Mouse (Mus musculus) spleen, postnatal 4 days (tissue): Measurements from ENCODE around the gene Asah2.

Experiments used
- DNase-seq, 2 experiments: peaks; one replicate each; pipeline ENCODE4 v3.0.0; 2022; ENCODE audit warnings: low spot score in 2 of 2

Asah2 gene

GRCm38 (mm10) chr19:31975882-31976281, 132.1 kb downstream of the Asah2 start:
- DNase-seq, result peak in 1 of 2 experiments; percentile 44

GRCm38 (mm10) chr19:31971998-31972397, 136.0 kb downstream of the Asah2 start:
- peak; percentile 80 to 91 for DNase-seq

- DNase-seq, result no peak
These were observed 136.6 kb downstream of the Asah2 start for GRCm38 (mm10) chr19:31971405-31971804.

- DNase-seq, result no peak
These were observed 140.0 kb downstream of the Asah2 start for GRCm38 (mm10) chr19:31967933-31968532.

- DNase-seq, result no peak
These were observed 144.9 kb downstream of the Asah2 start for GRCm38 (mm10) chr19:31963147-31963546.

GRCm38 (mm10) chr19:31960434-31960833, 147.6 kb downstream of the Asah2 start:
- DNase-seq, result no peak

- no peak for DNase-seq
These were observed 151.7 kb downstream of the Asah2 start for GRCm38 (mm10) chr19:31956359-31956758.

GRCm38 (mm10) chr19:31954696-31955095, 153.3 kb downstream of the Asah2 start:
- no peak for DNase-seq

GRCm38 (mm10) chr19:31954267-31954666, 153.7 kb downstream of the Asah2 start:
- no peak for DNase-seq

- DNase-seq, result no peak
These were observed 154.2 kb downstream of the Asah2 start for GRCm38 (mm10) chr19:31953799-31954198.

GRCm38 (mm10) chr19:31950793-31951489, 157.1 kb downstream of the Asah2 start:
- no peak for DNase-seq
